Mouse (Mus musculus) bone marrow macrophage, adult 2 months (primary cell): ENCODE results near the gene Myo3b.

ENCODE experiments used
- CTCF ChIP-seq: IDR thresholded peaks from 2 replicates; pipeline ENCODE4 v1.5.1; 2012; ENCODE audit warnings: low read depth, mild to moderate bottlenecking, low read length, moderate library complexity
- POLR2A ChIP-seq: IDR thresholded peaks from 2 replicates; pipeline ENCODE4 v1.6.1; 2012; ENCODE audit warnings: mild to moderate bottlenecking, low read depth, low read length, borderline replicate concordance

GRCm38 (mm10) chr2:70083444-70084020, 44.6 kb downstream of the Myo3b start:
- no peak for TF ChIP-seq POLR2A
- TF ChIP-seq CTCF: no peak
